In genomic region chr2:29246891-29247290, GRCm38 (mm10) we compare ENCODE assay signal across 23 mouse cellular contexts. TPM values are rescaled to one million over a fixed set of nuclear protein-coding genes. Genes with fewer than 3 reads are reported as not detected.
DNase-seq lines count a peak whose midpoint lies in the region; ATAC-seq and TF ChIP-seq lines count a peak whose summit lies in the region.
"Had no signal": no experiment of that assay in that cellular context is flagged by ENCODE, and none has a peak within 500 bp of the region (broad histone marks: within the 10 kb centered on the region; RNA-seq: fewer than 3 reads in every experiment).

No protein-coding gene starts in this region.

- H3K27ac ChIP-seq in left cerebral cortex, adult 2 months: peak overlapping the region; percentile 40; the same call in 1 of the 2 replicates
- H3K27ac ChIP-seq: embryonic facial prominence, embryonic 10.5 days; heart, embryonic 13.5 days; hindbrain, embryonic 12.5 days; kidney, embryonic 15.5 days; limb, embryonic 15.5 days; liver, embryonic 14.5 days; lung, embryonic 15.5 days; stomach, embryonic 15.5 days had no signal

- H3K4me3 ChIP-seq in left cerebral cortex, adult 2 months: no peak overlapping the region
- no peak overlapping the region for H3K4me3 ChIP-seq in lung, adult 2 months (replicated peaks; ENCODE audit: extremely low read depth, low read depth, low read length)
- H3K4me3 ChIP-seq: embryonic facial prominence, embryonic 10.5 days; heart, embryonic 13.5 days; hindbrain, embryonic 12.5 days; kidney, embryonic 15.5 days; limb, embryonic 15.5 days; lung, embryonic 15.5 days; stomach, embryonic 15.5 days had no signal

- TF ChIP-seq POLR2A in lung, adult 2 months (IDR thresholded peaks at IDR 0.05; ENCODE audit: borderline replicate concordance, extremely low read depth, low read depth, low read length): no peak

- WGBS in lung, adult 2 months: 71% methylated on average over 7 of the region's 7 CpGs

- peak; percentile 70 for ATAC-seq in activated CD4-positive, CD25-positive, alpha-beta regulatory T cell, adult 4 months
- ATAC-seq in megakaryocyte, adult 5-6 weeks (ENCODE audit: poor library complexity, severe bottlenecking): peak; percentile 19; the same call in 1 of the 2 replicates

- intact Hi-C loops in left cerebral cortex, adult 2 months (cut with DNase I): no loop called here
- intact Hi-C loops in left cerebral cortex, postnatal 14 days (cut with DNase I): no loop called here
- intact Hi-C loops in heart, postnatal 25 days (cut with DNase I): no loop called here

- no peak for TF ChIP-seq CTCF in left cerebral cortex, adult 2 months (IDR thresholded peaks at IDR 0.05)
- TF ChIP-seq CTCF in lung, adult 2 months (IDR thresholded peaks at IDR 0.05; ENCODE audit: insufficient read depth, low read length): no peak

- no peaks in the 10 kb centered on the region; the same call in 1 of the 2 replicates for H3K4me1 ChIP-seq in lung, adult 2 months (ENCODE audit: control insufficient read depth, insufficient read depth, low read length)

- no peak for DNase-seq in left cerebral cortex, adult 2 months (ENCODE audit: extremely low spot score in 1 of 2, low spot score in 2 of 2)
- DNase-seq in left cerebral cortex, postnatal 14 days (ENCODE audit: low spot score in 2 of 2): no peak
- DNase-seq in heart, postnatal 25 days (ENCODE audit: low spot score): no peak
- DNase-seq in lung, adult 2 months: no peak
- DNase-seq in cerebellum, postnatal 36 days: no peak
- DNase-seq: cerebellum, adult 11 months; gastrocnemius, postnatal 25 days; heart, adult 18-20 months; heart, postnatal 14 days; kidney, postnatal 36 days; lung, postnatal 36 days; right cerebral cortex, postnatal 4 days; thymus, postnatal 25 days had no signal

RNA-seq across cellular contexts. Expression of gene Ntng2, which starts 5.9 kb away (rescaled TPM):
- total RNA-seq in left cerebral cortex, adult 2 months (2021): 10 to 100 TPM; 82.4 to 90.1 TPM
- total RNA-seq in left cerebral cortex, postnatal 14 days (2021): 100 to 1,000 TPM; 107 TPM
- 1 to 10 TPM; 3.8 to 5.7 TPM for polyA plus RNA-seq in activated CD4-positive, CD25-positive, alpha-beta regulatory T cell, adult 4 months (2017; shearing (Covaris generic))
- total RNA-seq in megakaryocyte, adult 5-6 weeks (2015): 22.2 and 24.6 TPM in 2 replicates
- total RNA-seq in megakaryocyte, adult 5-6 weeks (2017): 8.4 and 22.8 TPM in 2 replicates
- 1 to 10 TPM; 4.6 to 5.8 TPM for total RNA-seq in heart, postnatal 25 days (2021)
- polyA plus RNA-seq in lung, adult 2 months (2012; rRNA removed): 44.7 and 51.7 TPM in 2 replicates
